Mouse (Mus musculus) cerebellum, adult 9-10 months (tissue): ENCODE measurements at regions not wholly inside any gene's neighbourhood (a gene's known extent, or its start where the extent isn't known, plus 50 kb on each side); places are given as distances from the start of the nearest gene placed in this dataset.

ENCODE experiments used
- DNase-seq: peaks from one replicate; pipeline ENCODE4 v3.0.0; 2022

- DNase-seq, result no peak
Measured at GRCm38 (mm10) chr11:112282911-112283310, 499.1 kb upstream of the Sox9 start.

GRCm38 (mm10) chr11:112298901-112299341 is 483.1 kb upstream of the Sox9 start:
- no peak for DNase-seq

- no peak for DNase-seq
Measured at GRCm38 (mm10) chr11:112303091-112303490, 478.9 kb upstream of the Sox9 start.

GRCm38 (mm10) chr11:112325850-112326249 is 456.2 kb upstream of the Sox9 start:
- DNase-seq, result no peak

- DNase-seq, result no peak
Measured at GRCm38 (mm10) chr11:112327606-112328005, 454.4 kb upstream of the Sox9 start.

- no peak for DNase-seq
Measured at GRCm38 (mm10) chr11:112345133-112345532, 436.9 kb upstream of the Sox9 start.

GRCm38 (mm10) chr11:112345586-112345985 is 436.4 kb upstream of the Sox9 start:
- DNase-seq, result no peak

GRCm38 (mm10) chr11:112346089-112346488 is 435.9 kb upstream of the Sox9 start:
- no peak for DNase-seq

- no peak for DNase-seq
Measured at GRCm38 (mm10) chr11:112346532-112346931, 435.5 kb upstream of the Sox9 start.

- peak; percentile 9 for DNase-seq
Measured at GRCm38 (mm10) chr11:112355311-112355710, 426.7 kb upstream of the Sox9 start.

- no peak for DNase-seq
Measured at GRCm38 (mm10) chr11:112366715-112367114, 415.3 kb upstream of the Sox9 start.

GRCm38 (mm10) chr11:112370941-112371340 is 411.1 kb upstream of the Sox9 start:
- no peak for DNase-seq

- DNase-seq, result no peak
Measured at GRCm38 (mm10) chr11:112400069-112400468, 382.0 kb upstream of the Sox9 start.

- no peak for DNase-seq
Measured at GRCm38 (mm10) chr11:112407681-112408080, 374.3 kb upstream of the Sox9 start.

GRCm38 (mm10) chr11:112412434-112412833 is 369.6 kb upstream of the Sox9 start:
- DNase-seq, result no peak

GRCm38 (mm10) chr11:112442639-112443038 is 339.4 kb upstream of the Sox9 start:
- no peak for DNase-seq

GRCm38 (mm10) chr11:112443890-112444289 is 338.1 kb upstream of the Sox9 start:
- no peak for DNase-seq

- DNase-seq, result no peak
Measured at GRCm38 (mm10) chr11:112449632-112450031, 332.4 kb upstream of the Sox9 start.

GRCm38 (mm10) chr11:112450227-112450626 is 331.8 kb upstream of the Sox9 start:
- no peak for DNase-seq

GRCm38 (mm10) chr11:112458075-112458474 is 323.9 kb upstream of the Sox9 start:
- DNase-seq, result no peak

GRCm38 (mm10) chr11:112463121-112463520 is 318.9 kb upstream of the Sox9 start:
- DNase-seq, result no peak

GRCm38 (mm10) chr11:112464386-112464785 is 317.6 kb upstream of the Sox9 start:
- no peak for DNase-seq

- DNase-seq, result no peak
Measured at GRCm38 (mm10) chr11:112470336-112470735, 311.7 kb upstream of the Sox9 start.

- no peak for DNase-seq
Measured at GRCm38 (mm10) chr11:112473237-112473636, 308.8 kb upstream of the Sox9 start.

- no peak for DNase-seq
Measured at GRCm38 (mm10) chr11:112473681-112474080, 308.3 kb upstream of the Sox9 start.

- DNase-seq, result no peak
Measured at GRCm38 (mm10) chr11:112480360-112480759, 301.7 kb upstream of the Sox9 start.
